Mouse (Mus musculus) embryonic facial prominence, embryonic 12.5 days (tissue): Measurements from ENCODE around the gene Twf2. TPM values are rescaled to one million over a fixed set of nuclear protein-coding genes. Genes with fewer than 3 reads are reported as not detected.

Experiments used
- ATAC-seq: fragments of 200-750 bp; cut with Nextera tagmentation; 2 replicates; pipeline ENCODE4 v1.8.0; 2017; ENCODE audit not compliant: insufficient number of reproducible peaks, insufficient read depth, low FRiP score, low TSS enrichment
- H3K27ac ChIP-seq: fragments of 300-500 bp; sonication (generic); 2 replicates; pipeline ENCODE4 v1.5.1; 2016; ENCODE audit warnings: mild to moderate bottlenecking
- H3K27me3 ChIP-seq: fragments of 300-500 bp; sonication (generic); 2 replicates; pipeline ENCODE4 v1.6.1; 2016; ENCODE audit warnings: mild to moderate bottlenecking, moderate library complexity
- H3K36me3 ChIP-seq: fragments of 300-500 bp; sonication (generic); 2 replicates; pipeline ENCODE4 v1.6.1; 2016; ENCODE audit warnings: mild to moderate bottlenecking
- H3K4me1 ChIP-seq: fragments of 300-500 bp; sonication (generic); 2 replicates; pipeline ENCODE4 v1.6.1; 2016
- H3K4me2 ChIP-seq: fragments of 300-500 bp; sonication (generic); replicated peaks from 2 replicates; pipeline ENCODE4 v1.6.1; 2016; ENCODE audit warnings: mild to moderate bottlenecking, moderate library complexity
- H3K4me3 ChIP-seq: fragments of 300-500 bp; sonication (generic); 2 replicates; pipeline ENCODE4 v1.5.1; 2016; ENCODE audit warnings: mild to moderate bottlenecking
- H3K9ac ChIP-seq: fragments of 300-500 bp; sonication (generic); 2 replicates; pipeline ENCODE4 v1.6.1; 2016; ENCODE audit warnings: mild to moderate bottlenecking, moderate library complexity
- H3K9me3 ChIP-seq: fragments of 300-500 bp; sonication (generic); 2 replicates; pipeline ENCODE4 v1.6.1; 2016; ENCODE audit warnings: mild to moderate bottlenecking, moderate library complexity
- WGBS: fragments of 180-500 bp; shearing (Covaris S2); methylation state at CpG from one replicate; pipeline ENCODE4 v1.1.7; 2016; 5-methylcytosine and 5-hydroxymethylcytosine counted together
- polyA plus RNA-seq: library from polyadenylated mRNA; unstranded; fragments of >200 nt; fragmentation: Nextera tagmentation; extraction: Ambion mirVana; gene quantifications from 2 replicates; pipeline ENCODE4 v1.2.1, GENCODE M21; 2016

Gene Twf2
- polyA plus RNA-seq, 1 experiment from 2014 or later = 66.7 TPM

GRCm38 (mm10) chr9:106179964-106180363, 22.9 kb upstream of the Twf2 start:
- no peak overlapping the region for H3K27ac ChIP-seq
- WGBS = 90% methylated on average over 3 of the region's 3 CpGs
- H3K27me3 ChIP-seq = no peaks in the 10 kb centered on the region
- H3K4me3 ChIP-seq = no peak overlapping the region
- no peaks in the 10 kb centered on the region for H3K9me3 ChIP-seq
- H3K9ac ChIP-seq = no peak overlapping the region
- no peak overlapping the region for H3K4me2 ChIP-seq
- no peak for ATAC-seq
- peaks cover 79% of the 10 kb centered on the region for H3K36me3 ChIP-seq
- H3K4me1 ChIP-seq = peaks cover 7% of the 10 kb centered on the region; the same call in 1 of the 2 replicates

DNA sequence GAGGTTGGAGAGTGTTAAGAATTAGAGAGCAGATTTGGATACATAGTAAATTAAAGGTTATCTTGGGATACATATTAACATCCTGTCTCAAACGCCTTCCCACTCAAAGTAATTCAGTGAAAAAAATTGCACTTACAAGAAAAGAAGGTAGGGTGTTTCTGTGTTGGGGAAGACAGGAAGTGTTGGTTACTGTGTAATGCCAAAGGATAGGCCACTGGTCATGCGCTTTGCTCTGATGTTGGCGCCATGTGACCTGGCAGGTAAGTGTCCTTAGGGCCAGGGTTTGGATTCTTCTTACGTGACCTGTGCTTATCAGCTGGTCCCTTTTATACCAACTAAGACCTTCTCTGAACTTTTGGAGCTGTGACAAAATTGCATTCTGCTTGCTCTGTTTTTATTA, 20.8 kb upstream of the Twf2 start:
- Histone ChIP-seq H3K4me1 (no peaks in the 10 kb centered on the region), H3K27ac (no peak overlapping the region), H3K4me2 (no peak overlapping the region), H3K9me3 (no peaks in the 10 kb centered on the region), H3K4me3 (no peak overlapping the region), H3K9ac (no peak overlapping the region), H3K27me3 (no peaks in the 10 kb centered on the region), H3K36me3 (peaks cover 91% of the 10 kb centered on the region)
- ATAC-seq = no peak
- 97% methylated on average over 4 of the region's 4 CpGs for WGBS

GRCm38 (mm10) chr9:106183996-106184395, 18.9 kb upstream of the Twf2 start:
- no peak overlapping the region for H3K27ac ChIP-seq
- WGBS = 94% methylated on average over 5 of the region's 5 CpGs
- no peaks in the 10 kb centered on the region for H3K27me3 ChIP-seq
- H3K9me3 ChIP-seq = no peaks in the 10 kb centered on the region
- ATAC-seq = no peak
- H3K9ac ChIP-seq = no peak overlapping the region
- no peaks in the 10 kb centered on the region for H3K4me1 ChIP-seq
- H3K36me3 ChIP-seq = peaks cover 92% of the 10 kb centered on the region
- no peak overlapping the region for H3K4me3 ChIP-seq
- H3K4me2 ChIP-seq = no peak overlapping the region

DNA sequence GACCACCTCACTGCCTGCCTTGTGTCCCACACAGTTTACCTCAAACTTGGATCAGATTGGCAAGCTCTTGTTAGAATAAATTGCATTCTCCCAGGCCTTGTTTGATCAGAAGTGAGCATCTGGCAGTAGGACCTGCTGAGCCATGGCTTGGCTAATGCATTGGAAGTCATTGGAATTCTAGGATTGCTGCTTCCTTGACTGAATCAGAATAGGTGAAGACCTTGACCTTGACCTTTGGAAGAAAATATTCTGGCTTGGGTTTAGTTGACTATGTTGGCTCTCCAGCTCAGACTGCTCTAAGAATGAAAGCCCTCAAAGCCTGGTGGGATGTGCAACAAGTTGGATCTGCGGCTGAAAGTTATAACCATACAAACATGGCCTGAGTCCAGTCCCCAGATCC, 11.6 kb upstream of the Twf2 start:
- H3K36me3 ChIP-seq = peaks cover 90% of the 10 kb centered on the region
- no peak overlapping the region for H3K27ac ChIP-seq
- no peak overlapping the region for H3K9ac ChIP-seq
- no peaks in the 10 kb centered on the region for H3K4me1 ChIP-seq
- ATAC-seq = no peak
- WGBS = 93% methylated on average over 1 of the region's 1 CpGs
- H3K4me2 ChIP-seq = no peak overlapping the region
- H3K9me3 ChIP-seq = no peaks in the 10 kb centered on the region
- H3K4me3 ChIP-seq = no peak overlapping the region
- no peaks in the 10 kb centered on the region for H3K27me3 ChIP-seq

DNA sequence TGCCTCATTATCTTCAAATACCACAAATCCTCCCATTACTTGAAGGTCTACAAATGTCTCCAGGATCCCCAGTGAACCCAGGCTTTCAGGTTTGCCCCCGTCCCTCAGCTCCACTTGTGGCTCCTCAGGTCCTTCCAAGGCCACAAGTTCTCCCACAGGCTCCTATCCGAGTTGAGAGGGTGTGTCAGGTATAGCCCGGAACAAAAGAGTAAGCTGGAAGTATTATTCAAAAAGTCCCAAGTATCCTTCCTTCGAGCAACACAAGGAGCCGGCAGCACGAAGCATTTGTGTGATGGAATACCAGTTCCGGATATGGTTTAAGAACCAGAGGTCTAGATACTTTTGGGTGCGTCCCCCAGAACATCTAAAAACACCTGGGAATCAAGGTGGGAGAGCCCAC, 10.9 kb upstream of the Twf2 start:
- no peak for ATAC-seq
- no peak overlapping the region for H3K4me2 ChIP-seq
- WGBS = 93% methylated on average over 8 of the region's 8 CpGs
- H3K36me3 ChIP-seq = peaks cover 90% of the 10 kb centered on the region
- H3K27me3 ChIP-seq = no peaks in the 10 kb centered on the region
- no peak overlapping the region for H3K27ac ChIP-seq
- no peak overlapping the region for H3K4me3 ChIP-seq
- no peaks in the 10 kb centered on the region for H3K9me3 ChIP-seq
- no peak overlapping the region for H3K9ac ChIP-seq
- no peaks in the 10 kb centered on the region for H3K4me1 ChIP-seq

DNA sequence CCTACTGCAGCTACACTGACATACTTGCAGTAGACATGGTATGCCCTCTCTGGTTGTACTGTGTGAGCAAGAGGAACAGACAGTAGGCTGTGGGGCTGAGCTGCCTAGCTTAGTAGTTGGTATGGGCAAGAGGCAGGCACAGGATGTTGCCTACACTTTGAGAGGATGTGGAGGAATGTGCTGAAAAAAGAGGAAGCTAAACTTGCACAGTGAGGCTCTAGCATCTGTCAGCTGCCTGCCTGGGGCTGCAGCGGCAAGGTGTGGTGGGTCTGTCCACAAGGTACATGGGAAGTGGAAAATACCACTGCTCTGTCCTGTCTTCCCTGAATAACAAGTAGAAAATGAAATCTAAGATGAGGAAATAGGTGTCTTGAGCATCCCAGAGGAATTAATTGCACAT, 9.9 kb upstream of the Twf2 start:
- WGBS = 89% methylated on average over 1 of the region's 1 CpGs
- H3K4me1 ChIP-seq = peaks cover 5% of the 10 kb centered on the region; the same call in 1 of the 2 replicates

GRCm38 (mm10) chr9:106193930-106194807, 8.7 kb upstream of the Twf2 start:
- no peaks in the 10 kb centered on the region for H3K9me3 ChIP-seq
- 90% methylated on average over 8 of the region's 8 CpGs for WGBS
- no peak overlapping the region for H3K9ac ChIP-seq
- H3K4me2 ChIP-seq = no peak overlapping the region
- H3K27ac ChIP-seq = no peak overlapping the region
- peaks cover 71% of the 10 kb centered on the region for H3K36me3 ChIP-seq
- no peak for ATAC-seq
- no peaks in the 10 kb centered on the region for H3K27me3 ChIP-seq
- H3K4me1 ChIP-seq = peaks cover 8% of the 10 kb centered on the region; the same call in 1 of the 2 replicates
- no peak overlapping the region for H3K4me3 ChIP-seq

More for the DNA sequence above, 9.9 kb upstream of the Twf2 start:
- ATAC-seq = no peak
- Histone ChIP-seq H3K4me2 (no peak overlapping the region), H3K27me3 (no peaks in the 10 kb centered on the region), H3K9ac (no peak overlapping the region), H3K27ac (no peak overlapping the region), H3K4me3 (no peak overlapping the region), H3K9me3 (no peaks in the 10 kb centered on the region), H3K36me3 (peaks cover 82% of the 10 kb centered on the region)

GRCm38 (mm10) chr9:106195693-106196092, 7.2 kb upstream of the Twf2 start:
- no peak overlapping the region for H3K4me3 ChIP-seq
- H3K9me3 ChIP-seq = no peaks in the 10 kb centered on the region
- H3K9ac ChIP-seq = no peak overlapping the region
- no peak for ATAC-seq
- H3K4me2 ChIP-seq = no peak overlapping the region
- 87% methylated on average over 8 of the region's 8 CpGs for WGBS
- peaks cover 12% of the 10 kb centered on the region for H3K4me1 ChIP-seq
- no peak overlapping the region for H3K27ac ChIP-seq
- H3K36me3 ChIP-seq = peaks cover 56% of the 10 kb centered on the region
- H3K27me3 ChIP-seq = no peaks in the 10 kb centered on the region

- Histone ChIP-seq H3K36me3 (peaks cover 40% of the 10 kb centered on the region), H3K9ac (no peak overlapping the region)
Observed at GRCm38 (mm10) chr9:106197081-106197713, 5.7 kb upstream of the Twf2 start.

DNA sequence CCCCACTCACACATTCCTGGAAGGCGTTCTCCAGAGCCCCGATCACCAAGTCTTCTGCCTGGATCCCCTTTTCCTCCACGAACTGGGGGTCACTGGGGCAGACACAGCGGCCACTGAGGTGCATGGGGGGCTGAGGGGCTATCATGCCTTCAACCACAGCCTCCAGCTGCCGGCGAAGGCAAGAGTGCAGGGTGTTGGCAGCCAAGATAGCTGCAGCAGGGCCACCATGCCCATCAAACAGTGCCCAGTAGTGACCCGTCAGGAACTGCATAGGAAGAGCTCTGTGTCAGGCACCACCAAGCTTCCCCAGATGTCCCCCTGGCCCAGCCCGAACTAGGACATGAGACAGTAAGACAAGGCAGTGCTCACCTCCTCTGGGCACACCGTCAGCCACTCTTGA, 5.2 kb upstream of the Twf2 start:
- H3K9me3 ChIP-seq = no peaks in the 10 kb centered on the region
- peaks cover 12% of the 10 kb centered on the region for H3K4me1 ChIP-seq
- no peak overlapping the region for H3K27ac ChIP-seq
- peaks cover 36% of the 10 kb centered on the region for H3K36me3 ChIP-seq
- 88% methylated on average over 9 of the region's 9 CpGs for whole genome bisulfite sequencing
- no peak overlapping the region for H3K4me2 ChIP-seq
- H3K9ac ChIP-seq = no peak overlapping the region
- H3K4me3 ChIP-seq = no peak overlapping the region
- ATAC-seq = no peak
- no peaks in the 10 kb centered on the region for H3K27me3 ChIP-seq

More at GRCm38 (mm10) chr9:106197081-106197713, 5.7 kb upstream of the Twf2 start:
- Histone ChIP-seq H3K4me1 (peaks cover 12% of the 10 kb centered on the region), H3K9me3 (no peaks in the 10 kb centered on the region), H3K4me2 (no peak overlapping the region), H3K4me3 (no peak overlapping the region), H3K27me3 (no peaks in the 10 kb centered on the region), H3K27ac (no peak overlapping the region)
- no peak for ATAC-seq
- 85% methylated on average over 3 of the region's 3 CpGs for WGBS

GRCm38 (mm10) chr9:106198962-106199458, 3.9 kb upstream of the Twf2 start:
- peak; percentile 22; the same call in 1 of the 2 replicates for ATAC-seq
- Histone ChIP-seq H3K4me3 (peak overlapping the region; percentile 64), H3K27me3 (no peaks in the 10 kb centered on the region), H3K27ac (no peak overlapping the region), H3K4me2 (peak overlapping the region; percentile 67), H3K9me3 (no peaks in the 10 kb centered on the region), H3K9ac (peak overlapping the region; percentile 76), H3K4me1 (peaks cover 19% of the 10 kb centered on the region), H3K36me3 (peaks cover 27% of the 10 kb centered on the region)
- WGBS = under 1% methylated on average over 50 of the region's 51 CpGs
